Mouse (Mus musculus) gastrocnemius, adult 2 months (tissue): ENCODE results near the gene Trappc2l. TPM values are rescaled to one million over a fixed set of nuclear protein-coding genes. Genes with fewer than 3 reads are reported as not detected.

Source experiments
- DNase-seq: peaks from one replicate; pipeline ENCODE4 v3.0.0; 2022
- H3K27ac ChIP-seq: fragments of 200-600 bp; 2 replicates; pipeline ENCODE4 v1.8.1; 2022; ENCODE audit warnings: mild to moderate bottlenecking
- H3K4me3 ChIP-seq: fragments of 200-600 bp; 2 replicates; pipeline ENCODE4 v1.8.1; 2022; ENCODE audit warnings: mild to moderate bottlenecking, moderate library complexity
- CTCF ChIP-seq: fragments of 200-600 bp; IDR thresholded peaks from 2 replicates; pipeline ENCODE4 v1.8.1; 2022; ENCODE audit warnings: antibody characterized with exemption, mild to moderate bottlenecking, moderate library complexity
- intact Hi-C: fragments of 180-260 bp; cut with DNase I; formaldehyde crosslinking; loops from one replicate; pipeline ENCODE4 v1.15.1; 2025
- total RNA-seq, 2 experiments: library from RNA; stranded (reverse); gene quantifications; 2 replicates each; pipeline ENCODE4 v1.2.3; 2021

Gene Trappc2l
- total RNA-seq, 2 experiments from 2014 or later, result 39.3 to 45.5 TPM

- no peak for DNase-seq
- no peak for TF ChIP-seq CTCF
- peak overlapping the region; percentile 3; the same call in 1 of the 2 replicates for H3K27ac ChIP-seq
- H3K4me3 ChIP-seq, result no peak overlapping the region
- intact Hi-C loops, result no loop called here
Observed at GRCm38 (mm10) chr8:122638601-122639000, 27.2 kb downstream of the Trappc2l start.

- peak; percentile 81 for DNase-seq
- intact Hi-C loops, result no loop called here
- Histone ChIP-seq H3K4me3 (peak overlapping the region; percentile 11; the same call in 1 of the 2 replicates), H3K27ac (peak overlapping the region; percentile 3)
- TF ChIP-seq CTCF, result no peak
Observed at GRCm38 (mm10) chr8:122639521-122640248, 28.2 kb downstream of the Trappc2l start.

- intact Hi-C loops, result no loop called here
- H3K27ac ChIP-seq, result peak overlapping the region; percentile 3
- no peak for TF ChIP-seq CTCF
Observed at GRCm38 (mm10) chr8:122640825-122641224, 29.4 kb downstream of the Trappc2l start.

GRCm38 (mm10) chr8:122641406-122641805 lies 30.0 kb downstream of the Trappc2l start:
- intact Hi-C loops, result no loop called here
- no peak for DNase-seq
- no peak for TF ChIP-seq CTCF
- peak overlapping the region; percentile 21; the same call in 1 of the 2 replicates for H3K27ac ChIP-seq
- no peak overlapping the region for H3K4me3 ChIP-seq

More at GRCm38 (mm10) chr8:122640825-122641224, 29.4 kb downstream of the Trappc2l start:
- H3K4me3 ChIP-seq, result no peak overlapping the region
- DNase-seq, result no peak

- peak; percentile 63 for DNase-seq
- Histone ChIP-seq H3K4me3 (no peak overlapping the region), H3K27ac (peak overlapping the region; percentile 21; the same call in 1 of the 2 replicates)
- no peak for TF ChIP-seq CTCF
- intact Hi-C loops, result no loop called here
Observed at GRCm38 (mm10) chr8:122642071-122642470, 30.6 kb downstream of the Trappc2l start.

- DNase-seq, result no peak
- no peak for TF ChIP-seq CTCF
- intact Hi-C loops, result no loop called here
- H3K4me3 ChIP-seq, result peak overlapping the region; percentile 72
- H3K27ac ChIP-seq, result peak overlapping the region; percentile 89
Observed at GRCm38 (mm10) chr8:122644175-122644954, 32.9 kb downstream of the Trappc2l start.

- peak; percentile 82 for DNase-seq
- intact Hi-C loops, result no loop called here
- no peak for TF ChIP-seq CTCF
- Histone ChIP-seq H3K4me3 (peak overlapping the region; percentile 72), H3K27ac (peak overlapping the region; percentile 89)
Observed at GRCm38 (mm10) chr8:122646337-122646736, 34.9 kb downstream of the Trappc2l start.

- Histone ChIP-seq H3K4me3 (no peak overlapping the region), H3K27ac (no peak overlapping the region; the same call in 1 of the 2 replicates)
- TF ChIP-seq CTCF, result no peak
- intact Hi-C loops, result no loop called here
- no peak for DNase-seq
Observed at GRCm38 (mm10) chr8:122648192-122648970, 36.9 kb downstream of the Trappc2l start.

GRCm38 (mm10) chr8:122651326-122651921 lies 40.0 kb downstream of the Trappc2l start:
- TF ChIP-seq CTCF, result no peak
- peak; percentile 93 for DNase-seq
- intact Hi-C loops, result loop anchor here (1.0 kb wide), 1 partner anchor 14 kb away; no protein-coding TSS in a partner anchor
- no peak overlapping the region for H3K4me3 ChIP-seq
- peak overlapping the region; percentile 77 for H3K27ac ChIP-seq

- intact Hi-C loops, result no loop called here
- no peak overlapping the region for H3K4me3 ChIP-seq
- H3K27ac ChIP-seq, result peak overlapping the region; percentile 77
- no peak for DNase-seq
- TF ChIP-seq CTCF, result no peak
Observed at GRCm38 (mm10) chr8:122652643-122653042, 41.2 kb downstream of the Trappc2l start.

GRCm38 (mm10) chr8:122654768-122655167 lies 43.3 kb downstream of the Trappc2l start:
- Histone ChIP-seq H3K27ac (peak overlapping the region; percentile 77), H3K4me3 (no peak overlapping the region)
- intact Hi-C loops, result no loop called here
- DNase-seq, result peak; percentile 75
- TF ChIP-seq CTCF, result no peak
